ENCODE assay signal across 28 mouse cellular contexts in genomic region chr1:164822268-164822667, GRCm38 (mm10). TPM values are rescaled to one million over a fixed set of nuclear protein-coding genes. Genes with fewer than 3 reads are reported as not detected.
"Had no signal": no experiment of that assay in that cellular context is flagged by ENCODE, and none has a peak within 500 bp of the region (broad histone marks: within the 10 kb centered on the region; RNA-seq: fewer than 3 reads in every experiment).

No protein-coding gene starts in this region.

- H3K4me1 ChIP-seq: heart, embryonic 13.5 days; kidney, embryonic 15.5 days; limb, embryonic 13.5 days; limb, embryonic 15.5 days had no signal

- H3K36me3 ChIP-seq: heart, embryonic 13.5 days; heart, embryonic 15.5 days; hindbrain, embryonic 13.5 days; hindbrain, embryonic 15.5 days; kidney, embryonic 15.5 days; limb, embryonic 13.5 days; limb, embryonic 15.5 days had no signal

- H3K4me2 ChIP-seq: heart, embryonic 11.5 days; heart, embryonic 13.5 days; heart, embryonic 15.5 days; hindbrain, embryonic 13.5 days; hindbrain, embryonic 15.5 days; kidney, embryonic 15.5 days; limb, embryonic 13.5 days; limb, embryonic 15.5 days had no signal

- DNase-seq: forebrain, postnatal 0 days; gastrocnemius, postnatal 10 days; gastrocnemius, postnatal 36 days; heart, adult 18-20 months; heart, postnatal 14 days; heart, postnatal 36 days; kidney, adult 11 months; kidney, adult 2 months; kidney, adult 9 months; kidney, postnatal 14 days; kidney, postnatal 36 days; layer of hippocampus, adult 9-11 months; layer of hippocampus, postnatal 36 days; left cerebral cortex, postnatal 4 days had no signal

- H3K27ac ChIP-seq: heart, embryonic 13.5 days; heart, embryonic 15.5 days; hindbrain, embryonic 13.5 days; hindbrain, embryonic 15.5 days; hindbrain, postnatal 0 days; kidney, embryonic 15.5 days; kidney, postnatal 0 days; limb, embryonic 13.5 days; limb, embryonic 15.5 days had no signal

- H3K4me3 ChIP-seq: heart, embryonic 13.5 days; heart, embryonic 15.5 days; hindbrain, embryonic 13.5 days; hindbrain, embryonic 15.5 days; kidney, embryonic 15.5 days; limb, embryonic 13.5 days; limb, embryonic 15.5 days had no signal

- ATAC-seq: forebrain, postnatal 0 days; hindbrain, postnatal 0 days; intestine, embryonic 16.5 days had no signal

- H3K27me3 ChIP-seq: heart, embryonic 13.5 days; heart, embryonic 15.5 days; hindbrain, embryonic 13.5 days; hindbrain, embryonic 15.5 days; kidney, embryonic 15.5 days; limb, embryonic 13.5 days; limb, embryonic 15.5 days had no signal

- H3K9ac ChIP-seq: forebrain, postnatal 0 days; heart, embryonic 13.5 days; heart, embryonic 15.5 days; hindbrain, embryonic 13.5 days; hindbrain, embryonic 15.5 days; kidney, embryonic 15.5 days; limb, embryonic 13.5 days; limb, embryonic 15.5 days had no signal

- H3K9me3 ChIP-seq: heart, embryonic 13.5 days; heart, embryonic 15.5 days; hindbrain, embryonic 13.5 days; hindbrain, embryonic 15.5 days; kidney, embryonic 15.5 days; limb, embryonic 13.5 days; limb, embryonic 15.5 days had no signal

RNA-seq across cellular contexts. Expression of gene Dpt, which starts 25.8 kb away (rescaled TPM):
- total RNA-seq: forebrain, postnatal 0 days; hematopoietic stem cell, adult 5-6 weeks; layer of hippocampus, adult 18-20 months; left cerebral cortex, adult 18-20 months; left cerebral cortex, postnatal 4 days had no signal
